Mouse (Mus musculus) liver, adult 2 months (tissue): Measurements from ENCODE around the gene Acer1. TPM values are rescaled to one million over a fixed set of nuclear protein-coding genes. Genes with fewer than 3 reads are reported as not detected.

Source experiments
- DNase-seq: peaks from one replicate; pipeline ENCODE4 v3.0.0-alpha.2; 2011; ENCODE audit warnings: low read depth, low spot score; ENCODE audit errors: extremely low read depth
- H3K27ac ChIP-seq: fragments of 200-500 bp; replicated peaks from 2 replicates; pipeline ENCODE4 v1.5.1; 2012; ENCODE audit warnings: low read depth, mild to moderate bottlenecking, control low read depth, inconsistent platforms, low read length; ENCODE audit not compliant: insufficient read depth
- H3K27me3 ChIP-seq: fragments of 200-500 bp; 2 replicates; pipeline ENCODE4 v1.6.1; 2012; ENCODE audit warnings: mild to moderate bottlenecking, moderate library complexity, low read length, inconsistent platforms; ENCODE audit not compliant: control insufficient read depth, insufficient read depth
- H3K36me3 ChIP-seq: fragments of 200-500 bp; 2 replicates; pipeline ENCODE4 v1.6.1; 2012; ENCODE audit warnings: low read length, inconsistent platforms; ENCODE audit not compliant: control insufficient read depth, insufficient read depth
- H3K4me1 ChIP-seq: fragments of 200-500 bp; 2 replicates; pipeline ENCODE4 v1.6.1; 2011; ENCODE audit warnings: low read length; ENCODE audit not compliant: control insufficient read depth, insufficient read depth
- H3K4me3 ChIP-seq: fragments of 200-500 bp; 2 replicates; pipeline ENCODE4 v1.5.1; 2011; ENCODE audit warnings: low read depth, mild to moderate bottlenecking, control low read depth, low read length, moderate library complexity; ENCODE audit not compliant: insufficient read depth
- H3K79me2 ChIP-seq: fragments of 200-500 bp; 2 replicates; pipeline ENCODE4 v1.6.1; 2012; ENCODE audit warnings: inconsistent platforms, mild to moderate bottlenecking, low read length, moderate library complexity; ENCODE audit not compliant: control insufficient read depth, insufficient read depth
- H3K9ac ChIP-seq: fragments of 200-500 bp; 2 replicates; pipeline ENCODE4 v1.6.1; 2012; ENCODE audit warnings: low read depth, mild to moderate bottlenecking, control low read depth, inconsistent platforms, low read length
- CTCF ChIP-seq: fragments of 200-500 bp; IDR thresholded peaks from 2 replicates; pipeline ENCODE4 v1.5.1; 2011; ENCODE audit warnings: low read depth, low read length, control low read depth
- POLR2A ChIP-seq: fragments of 200-500 bp; IDR thresholded peaks from 2 replicates; pipeline ENCODE4 v1.6.1; 2011; ENCODE audit warnings: low read length, control low read depth; ENCODE audit not compliant: insufficient read depth; ENCODE audit errors: extremely low read depth
- WGBS: fragments of 180-500 bp; shearing (Covaris S2); methylation state at CpG from one replicate; pipeline ENCODE4 v1.1.7; 2018; 5-methylcytosine and 5-hydroxymethylcytosine counted together
- polyA plus RNA-seq: library from polyadenylated mRNA; depleted of rRNA; stranded (reverse); fragments of >200 nt; gene quantifications from 2 replicates; pipeline ENCODE4 v1.2.3, GENCODE M21; 2012
- total RNA-seq: library from RNA; depleted of rRNA; stranded (reverse); fragments of >200 nt; gene quantifications from 2 replicates; pipeline ENCODE4 v1.2.3, GENCODE M21; 2014

Acer1 gene
- total and polyA plus RNA-seq, 2 experiments = not detected

- Histone ChIP-seq H3K4me1 (peaks cover 12% of the 10 kb centered on the region), H3K27ac (no peak overlapping the region), H3K27me3 (no peaks in the 10 kb centered on the region), H3K4me3 (no peak overlapping the region), H3K79me2 (peaks cover 6% of the 10 kb centered on the region), H3K9ac (no peak overlapping the region), H3K36me3 (no peaks in the 10 kb centered on the region)
- TF ChIP-seq POLR2A = no peak
- no peak for TF ChIP-seq CTCF
- no peak for DNase-seq
- WGBS = 95% methylated on average over 2 of the region's 2 CpGs
Observed at GRCm38 (mm10) chr17:56933395-56933794, 48.5 kb downstream of the Acer1 start.

- 9% methylated on average over 8 of the region's 8 CpGs for WGBS
- Histone ChIP-seq H3K27me3 (no peaks in the 10 kb centered on the region), H3K4me1 (peaks cover 12% of the 10 kb centered on the region), H3K27ac (no peak overlapping the region), H3K9ac (no peak overlapping the region), H3K4me3 (no peak overlapping the region), H3K79me2 (peaks cover 4% of the 10 kb centered on the region), H3K36me3 (no peaks in the 10 kb centered on the region)
- DNase-seq = peak; percentile 95
- TF ChIP-seq CTCF = no peak
- TF ChIP-seq POLR2A = no peak
Observed at GRCm38 (mm10) chr17:56930026-56930425, 51.9 kb downstream of the Acer1 start.

GRCm38 (mm10) chr17:56929530-56929929 is 52.4 kb downstream of the Acer1 start:
- Histone ChIP-seq H3K4me3 (no peak overlapping the region), H3K79me2 (no peaks in the 10 kb centered on the region; the same call in 1 of the 2 replicates), H3K27me3 (no peaks in the 10 kb centered on the region), H3K9ac (no peak overlapping the region), H3K36me3 (no peaks in the 10 kb centered on the region), H3K27ac (no peak overlapping the region), H3K4me1 (peaks cover 9% of the 10 kb centered on the region; the same call in 1 of the 2 replicates)
- no peak for DNase-seq
- no peak for TF ChIP-seq CTCF
- no peak for TF ChIP-seq POLR2A
- 74% methylated on average over 1 of the region's 1 CpGs for WGBS

- H3K79me2 ChIP-seq = no peaks in the 10 kb centered on the region; the same call in 1 of the 2 replicates
- DNase-seq = no peak
- peaks cover 7% of the 10 kb centered on the region; the same call in 1 of the 2 replicates for H3K4me1 ChIP-seq
- no peak overlapping the region for H3K4me3 ChIP-seq
- H3K9ac ChIP-seq = no peak overlapping the region
- no peaks in the 10 kb centered on the region for H3K27me3 ChIP-seq
- H3K27ac ChIP-seq = no peak overlapping the region
- H3K36me3 ChIP-seq = no peaks in the 10 kb centered on the region
- TF ChIP-seq POLR2A = no peak
- no peak for TF ChIP-seq CTCF
Observed at GRCm38 (mm10) chr17:56929101-56929500, 52.8 kb downstream of the Acer1 start.

GRCm38 (mm10) chr17:56925998-56926397 is 55.9 kb downstream of the Acer1 start:
- whole genome bisulfite sequencing = 93% methylated on average over 2 of the region's 2 CpGs
- Histone ChIP-seq H3K4me1 (peaks cover 7% of the 10 kb centered on the region; the same call in 1 of the 2 replicates), H3K9ac (no peak overlapping the region), H3K27me3 (no peaks in the 10 kb centered on the region), H3K36me3 (0 out of 2 replicates have a peak, but pooled peaks cover 2% of the 10 kb centered on the region), H3K27ac (no peak overlapping the region), H3K79me2 (peaks cover 3% of the 10 kb centered on the region; the same call in 1 of the 2 replicates), H3K4me3 (no peak overlapping the region)
- no peak for DNase-seq
- no peak for TF ChIP-seq CTCF
- no peak for TF ChIP-seq POLR2A

- no peak overlapping the region for H3K9ac ChIP-seq
- TF ChIP-seq CTCF = no peak
- TF ChIP-seq POLR2A = no peak
- H3K79me2 ChIP-seq = peaks cover 3% of the 10 kb centered on the region; the same call in 1 of the 2 replicates
- WGBS = 94% methylated on average over 3 of the region's 3 CpGs
- no peak overlapping the region for H3K4me3 ChIP-seq
- peaks cover 6% of the 10 kb centered on the region; the same call in 1 of the 2 replicates for H3K36me3 ChIP-seq
- H3K4me1 ChIP-seq = no peaks in the 10 kb centered on the region
- H3K27me3 ChIP-seq = no peaks in the 10 kb centered on the region
- no peak for DNase-seq
- no peak overlapping the region for H3K27ac ChIP-seq
Observed at GRCm38 (mm10) chr17:56919725-56920124, 62.2 kb downstream of the Acer1 start.
